Mouse (Mus musculus) heart, embryonic 14.5 days (tissue): ENCODE measurements around the gene Cplx1. TPM values are rescaled to one million over a fixed set of nuclear protein-coding genes. Genes with fewer than 3 reads are reported as not detected.

Experiments used
- ATAC-seq: fragments of 200-750 bp; cut with Nextera tagmentation; 2 replicates; pipeline ENCODE4 v1.8.0; 2017; ENCODE audit warnings: low read depth, moderate TSS enrichment; ENCODE audit not compliant: insufficient number of reproducible peaks, insufficient read depth, low FRiP score
- H3K27ac ChIP-seq, 2 experiments: fragments of 200-500 bp in 1 of 2; fragments of 300-500 bp in 1 of 2; sonication (generic) in 1 of 2; replicated peaks in 1 of 2; 2 replicates each; pipeline ENCODE4 v1.5.1; 2012 to 2014; ENCODE audit warnings: low read depth in 2 of 2, low read length in 2 of 2, control low read depth in 1 of 2, mild to moderate bottlenecking in 1 of 2, mixed read lengths in 1 of 2; ENCODE audit not compliant: control insufficient read depth in 1 of 2, insufficient read depth in 1 of 2
- H3K27me3 ChIP-seq: fragments of 300-500 bp; sonication (generic); 2 replicates; pipeline ENCODE4 v1.6.1; 2014; ENCODE audit warnings: mild to moderate bottlenecking, low read length, control low read depth; ENCODE audit not compliant: control insufficient read depth, insufficient read depth
- H3K36me3 ChIP-seq: fragments of 300-500 bp; sonication (generic); 2 replicates; pipeline ENCODE4 v1.6.1; 2014; ENCODE audit warnings: mild to moderate bottlenecking, control low read depth, low read length, mixed read lengths; ENCODE audit not compliant: control insufficient read depth, insufficient read depth
- H3K4me1 ChIP-seq, 2 experiments: fragments of 200-500 bp in 1 of 2; fragments of 300-500 bp in 1 of 2; sonication (generic) in 1 of 2; 2 replicates each; pipeline ENCODE4 v1.6.1; 2012 to 2014; ENCODE audit warnings: low read length in 2 of 2, control low read depth in 1 of 2, mixed read lengths in 1 of 2; ENCODE audit not compliant: control insufficient read depth in 2 of 2, insufficient read depth in 2 of 2
- H3K4me2 ChIP-seq: fragments of 300-500 bp; sonication (generic); 2 replicates; pipeline ENCODE4 v1.6.1; 2014; ENCODE audit warnings: mild to moderate bottlenecking, low read length
- H3K4me3 ChIP-seq, 2 experiments: fragments of 200-500 bp in 1 of 2; fragments of 300-500 bp in 1 of 2; sonication (generic) in 1 of 2; 2 replicates each; pipeline ENCODE4 v1.5.1; 2012 to 2014; ENCODE audit warnings: low read length in 2 of 2, mild to moderate bottlenecking in 2 of 2, control low read depth in 1 of 2, low read depth in 1 of 2, moderate library complexity in 1 of 2; ENCODE audit not compliant: control insufficient read depth in 1 of 2, insufficient read depth in 1 of 2
- H3K9ac ChIP-seq: fragments of 300-500 bp; sonication (generic); 2 replicates; pipeline ENCODE4 v1.6.1; 2014; ENCODE audit warnings: mild to moderate bottlenecking, low read length
- H3K9me3 ChIP-seq: fragments of 300-500 bp; sonication (generic); 2 replicates; pipeline ENCODE4 v1.6.1; 2016; ENCODE audit warnings: low read length, control low read depth; ENCODE audit not compliant: control insufficient read depth
- WGBS: fragments of 180-500 bp; shearing (Covaris S2); extraction: QIAGEN DNeasy Blood & Tissue Kit; methylation state at CpG from one replicate; pipeline ENCODE4 v1.1.7; 2014; 5-methylcytosine and 5-hydroxymethylcytosine counted together
- polyA plus RNA-seq: library from polyadenylated mRNA; unstranded; fragments of >200 nt; fragmentation: Nextera tagmentation; extraction: Ambion mirVana; gene quantifications from 2 replicates; pipeline ENCODE4 v1.2.1, GENCODE M21; 2014

Cplx1 gene
- 0.44 and 1.1 TPM in 2 replicates for polyA plus RNA-seq

DNA sequence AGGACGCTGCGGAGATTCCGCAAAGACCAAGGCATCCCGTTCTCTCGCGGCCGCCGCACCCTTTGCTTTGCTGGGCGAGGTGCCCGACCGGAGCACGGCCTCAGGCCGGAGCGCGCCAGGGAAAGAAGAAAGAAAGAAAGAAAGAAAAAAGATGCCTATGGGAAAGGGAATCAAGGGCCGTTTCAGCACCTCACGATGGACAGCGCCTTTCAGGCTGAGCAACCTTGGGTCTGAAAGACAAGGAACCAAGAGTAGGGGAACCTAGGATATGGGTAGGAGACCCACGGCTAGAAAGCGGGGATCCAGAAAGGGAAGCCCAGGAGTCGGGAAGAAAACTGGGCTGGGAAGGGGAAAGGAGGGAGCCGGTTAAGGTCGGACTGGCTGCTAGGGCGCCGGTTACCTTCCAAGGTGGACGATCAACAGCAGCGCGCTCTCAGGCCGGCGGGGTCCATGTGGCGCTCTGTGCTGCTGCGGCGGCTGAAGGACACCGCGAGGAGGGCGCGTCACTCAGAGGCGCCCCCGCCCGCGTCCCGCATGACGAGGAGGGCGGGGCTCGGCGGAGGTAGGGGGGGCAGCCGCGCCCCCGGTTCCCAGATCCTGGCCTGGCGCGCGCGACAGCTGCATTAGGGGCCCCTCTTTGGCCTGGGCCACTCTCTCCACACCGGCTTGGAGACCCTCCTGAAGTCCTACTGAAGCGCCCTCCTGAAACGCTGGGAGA, at the start of gene Cplx1:
TSS of gene Cplx1 (minus strand) at position 536 of the 718 bp plus-strand sequence.
- peaks cover 42% of the 10 kb centered on the region for H3K27me3 ChIP-seq
- peak within 1 kb of the TSS; percentile 19 to 29 for H3K4me3 ChIP-seq
- WGBS = under 1% methylated on average over 55 of the region's 56 CpGs
- no peak for ATAC-seq
- no peak within 1 kb of the TSS for H3K9ac ChIP-seq
- no peaks in the 10 kb centered on the region for H3K36me3 ChIP-seq
- no peak within 1 kb of the TSS for H3K27ac ChIP-seq
- peak within 1 kb of the TSS; percentile 66 for H3K4me2 ChIP-seq
- H3K4me1 ChIP-seq = peaks cover 4 to 11% of the 10 kb centered on the region in 2 experiments; a peak in 3 of 4 replicates
- no peaks in the 10 kb centered on the region for H3K9me3 ChIP-seq

DNA sequence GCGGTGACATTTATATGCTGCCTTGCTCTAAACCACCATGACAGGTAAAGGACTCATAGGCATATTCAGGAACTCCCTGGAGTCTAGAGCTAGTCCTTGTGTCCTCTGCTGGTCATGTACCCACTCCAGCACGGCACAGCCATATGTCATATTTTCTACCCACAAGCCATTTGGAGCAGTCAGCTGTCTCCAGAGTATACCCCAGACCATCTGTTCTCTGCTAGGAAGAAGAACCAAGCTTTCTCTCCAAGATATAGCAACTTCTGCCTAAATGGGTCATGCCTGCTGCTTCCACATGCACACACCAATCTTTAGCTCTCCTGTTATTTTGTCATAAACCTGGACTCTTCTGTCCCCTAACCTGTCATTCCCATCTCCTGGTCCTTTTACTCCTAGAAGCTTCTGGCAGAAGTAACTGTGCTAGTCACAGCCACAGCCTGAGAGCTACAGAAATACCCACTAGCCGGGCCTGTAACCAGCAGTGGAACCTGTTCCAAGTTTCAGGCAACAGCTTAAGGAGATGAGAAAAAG, 31.6 kb upstream of the Cplx1 start:
- 92% methylated on average over 3 of the region's 3 CpGs for WGBS
- Histone ChIP-seq H3K9ac (no peak overlapping the region), H3K4me1 (no peaks in the 10 kb centered on the region), H3K4me2 (no peak overlapping the region), H3K27ac (no peak overlapping the region), H3K36me3 (peaks cover 94% of the 10 kb centered on the region), H3K4me3 (no peak overlapping the region), H3K9me3 (no peaks in the 10 kb centered on the region), H3K27me3 (no peaks in the 10 kb centered on the region)
- no peak for ATAC-seq

DNA sequence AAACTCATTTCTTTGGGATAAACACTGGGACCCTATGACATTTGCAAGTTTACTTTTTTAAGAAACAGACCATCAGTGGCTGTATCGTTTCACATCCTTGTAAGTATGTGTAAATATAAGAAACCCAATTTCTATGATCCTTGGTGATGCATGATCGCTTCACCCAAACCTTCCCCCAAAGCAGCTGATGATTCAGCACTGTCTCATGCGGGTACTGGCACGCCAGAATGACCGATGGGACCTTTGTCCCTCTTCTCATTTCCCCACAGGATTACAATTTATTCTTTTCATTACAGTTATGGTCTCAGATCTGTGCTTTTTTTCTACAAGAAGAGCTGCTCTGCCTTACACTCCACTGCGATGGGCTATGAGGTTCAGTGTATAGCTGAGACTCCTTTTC, 23.2 kb upstream of the Cplx1 start:
- H3K27ac ChIP-seq = no peak overlapping the region
- no peak overlapping the region for H3K4me2 ChIP-seq

DNA sequence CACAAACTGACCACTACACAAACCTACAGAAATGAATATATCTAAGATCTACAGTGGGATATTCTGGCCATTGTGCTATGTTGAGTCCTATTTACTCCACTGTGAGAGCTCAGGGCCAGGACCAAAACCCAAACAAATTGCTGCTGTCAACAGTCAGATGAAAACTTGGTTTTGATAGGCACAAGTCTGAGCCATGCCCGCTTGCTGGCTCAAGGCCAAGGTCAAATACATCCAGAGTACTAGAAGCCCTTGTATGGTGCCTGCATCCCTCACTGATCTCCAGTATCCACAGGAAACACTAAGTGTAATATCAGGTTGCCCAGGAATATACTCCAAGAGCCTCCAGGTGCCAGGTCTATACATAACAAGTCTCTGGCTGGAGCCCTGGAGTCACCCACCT, 21.2 kb upstream of the Cplx1 start:
- Histone ChIP-seq H3K36me3 (peaks cover 93% of the 10 kb centered on the region), H3K27me3 (no peaks in the 10 kb centered on the region), H3K4me1 (no peaks in the 10 kb centered on the region), H3K4me3 (no peak overlapping the region), H3K9me3 (no peaks in the 10 kb centered on the region), H3K9ac (no peak overlapping the region), H3K27ac (no peak overlapping the region), H3K4me2 (no peak overlapping the region)
- WGBS = 64% methylated on average over 1 of the region's 1 CpGs
- ATAC-seq = no peak

More for the DNA sequence above, 23.2 kb upstream of the Cplx1 start:
- no peaks in the 10 kb centered on the region for H3K27me3 ChIP-seq
- peaks cover 100% of the 10 kb centered on the region for H3K36me3 ChIP-seq
- no peaks in the 10 kb centered on the region for H3K9me3 ChIP-seq
- H3K4me1 ChIP-seq = no peaks in the 10 kb centered on the region
- H3K9ac ChIP-seq = no peak overlapping the region
- WGBS = 92% methylated on average over 6 of the region's 6 CpGs
- no peak overlapping the region for H3K4me3 ChIP-seq
- ATAC-seq = no peak

DNA sequence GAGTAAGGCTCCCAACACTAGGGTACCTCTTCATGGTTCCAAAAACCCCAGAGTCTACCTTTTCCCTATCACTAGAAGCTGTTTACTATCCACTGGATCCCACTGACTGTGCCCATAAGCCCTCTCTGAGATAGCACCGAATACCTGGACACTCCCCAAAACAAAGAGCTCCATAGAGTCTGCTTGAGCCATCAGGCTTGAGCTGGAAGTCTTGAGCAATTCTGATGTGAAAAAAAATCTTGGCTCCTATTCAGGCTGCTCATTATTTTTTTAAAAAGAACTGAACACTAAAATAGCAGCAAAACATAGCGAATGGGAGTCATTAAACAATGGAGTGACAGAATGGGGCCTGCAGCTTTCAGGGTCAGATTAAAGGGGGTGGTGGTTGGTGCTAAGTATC, 17.3 kb upstream of the Cplx1 start:
- no peak overlapping the region for H3K9ac ChIP-seq
- H3K4me2 ChIP-seq = no peak overlapping the region
- no peaks in the 10 kb centered on the region for H3K27me3 ChIP-seq
- peaks cover 54% of the 10 kb centered on the region for H3K36me3 ChIP-seq
- 93% methylated on average over 2 of the region's 2 CpGs for WGBS
- ATAC-seq = no peak
- no peaks in the 10 kb centered on the region for H3K4me1 ChIP-seq
- H3K27ac ChIP-seq = no peak overlapping the region
- H3K9me3 ChIP-seq = no peaks in the 10 kb centered on the region
- no peak overlapping the region for H3K4me3 ChIP-seq

DNA sequence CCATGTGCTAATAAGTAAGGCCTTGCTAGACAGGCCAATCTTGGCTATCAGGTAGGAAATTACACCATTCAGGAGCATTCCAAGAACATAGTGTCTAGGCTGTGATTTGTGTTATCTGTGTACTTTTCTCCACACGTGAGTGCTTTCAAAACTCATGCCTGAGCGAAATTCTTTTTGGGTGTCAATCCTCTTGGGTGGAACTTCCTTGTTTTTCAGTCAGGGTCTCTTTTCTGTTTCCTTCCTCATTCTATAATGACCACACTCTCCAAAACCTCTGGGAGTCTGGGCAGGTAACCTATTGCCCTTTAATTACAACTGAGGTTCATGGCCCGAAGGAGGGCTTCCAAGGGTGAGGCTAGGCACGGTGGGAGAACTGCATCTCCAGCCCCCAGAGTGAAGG, 16.7 kb upstream of the Cplx1 start:
- Histone ChIP-seq H3K9me3 (no peaks in the 10 kb centered on the region), H3K4me2 (no peak overlapping the region), H3K4me3 (no peak overlapping the region), H3K27ac (no peak overlapping the region), H3K9ac (no peak overlapping the region), H3K27me3 (no peaks in the 10 kb centered on the region), H3K4me1 (no peaks in the 10 kb centered on the region), H3K36me3 (peaks cover 48% of the 10 kb centered on the region)
- 88% methylated on average over 4 of the region's 4 CpGs for WGBS
- no peak for ATAC-seq

DNA sequence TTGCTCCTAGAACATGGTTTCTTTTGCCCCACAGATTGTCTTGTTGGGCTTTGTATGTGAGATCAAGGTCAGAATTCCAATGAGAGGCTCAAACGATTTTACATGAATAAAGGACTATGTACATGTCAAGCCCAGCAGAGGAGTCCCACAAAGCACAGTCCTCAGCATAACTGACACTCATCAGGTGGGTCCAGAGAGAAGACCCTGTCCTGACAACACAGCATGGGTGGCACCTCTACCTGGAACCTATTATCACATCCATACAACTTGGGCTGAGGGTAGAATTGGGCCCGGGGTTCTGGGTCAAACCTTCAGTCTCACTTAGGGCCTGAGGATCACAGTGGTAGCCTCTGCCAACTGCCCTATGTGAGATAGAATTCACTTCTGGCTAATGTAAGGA, 15.6 kb upstream of the Cplx1 start:
- no peaks in the 10 kb centered on the region for H3K4me1 ChIP-seq
- no peak for ATAC-seq
- no peak overlapping the region for H3K4me3 ChIP-seq
- no peak overlapping the region for H3K4me2 ChIP-seq
- H3K27ac ChIP-seq = no peak overlapping the region
- H3K36me3 ChIP-seq = peaks cover 37% of the 10 kb centered on the region
- 90% methylated on average over 2 of the region's 2 CpGs for WGBS
- no peaks in the 10 kb centered on the region for H3K27me3 ChIP-seq
- no peaks in the 10 kb centered on the region for H3K9me3 ChIP-seq
- H3K9ac ChIP-seq = no peak overlapping the region

DNA sequence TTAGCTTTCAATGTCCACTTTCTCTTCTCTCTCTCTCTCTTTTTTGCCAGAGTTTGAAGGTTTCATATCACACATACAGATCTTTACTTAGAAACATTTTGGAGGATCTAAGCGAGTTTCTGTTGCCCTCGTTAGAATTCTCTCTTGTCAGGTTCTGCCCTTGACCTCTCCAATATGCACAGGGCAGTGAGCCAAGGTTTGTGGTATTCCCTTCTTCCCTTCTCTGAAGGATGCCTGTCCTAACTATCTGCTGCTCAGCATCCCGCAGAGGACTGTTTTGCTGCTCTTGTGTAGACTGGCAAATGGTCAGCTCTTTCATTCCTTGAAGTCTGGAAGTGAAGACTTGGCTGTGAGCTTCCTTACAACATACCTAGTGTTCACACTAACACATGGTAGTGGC, 14.5 kb upstream of the Cplx1 start:
- Histone ChIP-seq H3K4me1 (no peaks in the 10 kb centered on the region), H3K9ac (no peak overlapping the region), H3K27me3 (no peaks in the 10 kb centered on the region), H3K4me3 (no peak overlapping the region), H3K36me3 (peaks cover 26% of the 10 kb centered on the region), H3K4me2 (no peak overlapping the region), H3K27ac (no peak overlapping the region), H3K9me3 (no peaks in the 10 kb centered on the region)
- no peak for ATAC-seq
- WGBS = 77% methylated on average over 3 of the region's 3 CpGs
